Mouse (Mus musculus) brain, embryonic 14.5 days (tissue): ENCODE results near the gene Cpt1b.

Source experiments
- CTCF ChIP-seq: fragments of 200-500 bp; IDR thresholded peaks from 2 replicates; pipeline ENCODE4 v1.5.1; 2012; ENCODE audit warnings: inconsistent platforms, mild to moderate bottlenecking, moderate library complexity, borderline replicate concordance; ENCODE audit not compliant: insufficient read depth, insufficient read length; ENCODE audit errors: extremely low read depth
- POLR2A ChIP-seq: fragments of 200-500 bp; IDR thresholded peaks from 2 replicates; pipeline ENCODE4 v1.6.1; 2012; ENCODE audit warnings: mild to moderate bottlenecking, inconsistent platforms, borderline replicate concordance; ENCODE audit not compliant: poor library complexity, insufficient read depth, insufficient read length, severe bottlenecking; ENCODE audit errors: extremely low read depth

- TF ChIP-seq CTCF (no peak), POLR2A (no peak)
Observed at GRCm38 (mm10) chr15:89377362-89377761, 48.3 kb downstream of the Cpt1b start.
